Mouse (Mus musculus): ENCODE measurements at regions not wholly inside any gene's neighbourhood (a gene's known extent, or its start where the extent isn't known, plus 50 kb on each side); places are given as distances from the start of the nearest gene placed in this dataset.
"Not testable (repeated sequence)": the region's sequence is repeated elsewhere in the genome, so short reads cannot be mapped to it uniquely, and the experiment has no call there.

DNA sequence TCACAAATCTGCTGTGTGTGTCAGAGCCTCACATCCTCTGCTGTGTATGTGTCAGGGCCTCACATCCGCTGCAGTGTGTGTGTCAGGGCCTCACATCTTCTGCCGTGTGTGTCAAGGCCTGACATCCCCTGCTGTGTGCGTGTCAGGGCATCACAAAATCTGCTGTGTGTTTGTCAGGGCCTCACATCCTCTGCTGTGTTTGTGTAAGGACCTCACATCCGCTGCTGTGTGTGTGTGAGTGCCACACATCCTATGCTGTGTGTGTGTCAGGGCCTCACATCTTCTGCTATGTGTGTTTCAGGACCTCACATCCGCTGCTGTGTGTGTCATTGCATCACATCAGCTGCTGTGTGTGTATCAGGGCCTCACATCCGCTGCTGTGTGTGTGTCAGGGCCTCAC lies 63.3 kb downstream of the Asmt start:
- ATAC-seq, result not testable (repeated sequence)

DNA sequence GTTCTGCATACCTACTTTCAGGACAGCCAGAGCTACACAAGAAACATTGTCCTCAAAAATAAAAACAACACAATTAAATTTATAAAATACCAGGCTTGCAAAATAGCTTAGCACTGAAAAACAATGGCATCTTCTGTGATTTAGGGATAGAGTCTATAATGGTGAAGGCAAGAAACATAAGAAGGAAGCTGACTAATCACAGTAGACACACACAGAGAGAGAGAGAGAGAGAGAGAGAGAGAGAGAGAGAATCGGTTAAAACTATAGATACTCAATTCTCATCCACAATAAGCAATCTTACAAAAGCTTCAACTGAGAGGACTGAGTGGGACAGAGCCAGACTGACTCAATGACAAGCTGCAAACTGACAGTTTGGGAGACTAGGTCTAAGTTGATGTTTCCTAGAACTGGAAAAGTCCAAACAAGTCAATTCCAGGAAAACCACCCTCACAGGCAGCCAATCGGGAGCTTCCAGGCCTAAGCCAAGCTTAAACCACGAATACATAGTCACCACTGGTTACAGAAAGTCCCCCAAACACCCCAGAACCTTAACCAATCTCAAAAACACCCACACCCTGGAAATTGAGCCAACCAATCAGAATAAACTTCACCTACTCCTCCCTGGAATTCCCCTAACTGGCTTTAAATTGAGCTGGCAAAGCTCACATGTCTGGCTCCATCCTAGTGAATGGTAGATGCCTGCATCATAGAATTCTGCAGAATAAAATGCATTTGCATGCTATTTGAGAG lies 81.2 kb downstream of the Asmt start:
- ATAC-seq, result peak; percentile 85

Data from CD4-positive, CD25-positive, alpha-beta regulatory T cell, adult 4 months (primary cell).